Mouse (Mus musculus) T-helper 17 cell (primary cell): Measurements from ENCODE around the gene Adat3.

Source experiments
- in situ Hi-C, 2 experiments: fragments of 300-600 bp; cut with MboI, MseI; formaldehyde crosslinking; loops; 1 replicate in 1 of 2; 2 replicates in 1 of 2; pipeline ENCODE4 v1.15.1; 2025; ENCODE audit warnings: high pct_unique_total_duplicates in 2 of 2

Adat3 gene

DNA sequence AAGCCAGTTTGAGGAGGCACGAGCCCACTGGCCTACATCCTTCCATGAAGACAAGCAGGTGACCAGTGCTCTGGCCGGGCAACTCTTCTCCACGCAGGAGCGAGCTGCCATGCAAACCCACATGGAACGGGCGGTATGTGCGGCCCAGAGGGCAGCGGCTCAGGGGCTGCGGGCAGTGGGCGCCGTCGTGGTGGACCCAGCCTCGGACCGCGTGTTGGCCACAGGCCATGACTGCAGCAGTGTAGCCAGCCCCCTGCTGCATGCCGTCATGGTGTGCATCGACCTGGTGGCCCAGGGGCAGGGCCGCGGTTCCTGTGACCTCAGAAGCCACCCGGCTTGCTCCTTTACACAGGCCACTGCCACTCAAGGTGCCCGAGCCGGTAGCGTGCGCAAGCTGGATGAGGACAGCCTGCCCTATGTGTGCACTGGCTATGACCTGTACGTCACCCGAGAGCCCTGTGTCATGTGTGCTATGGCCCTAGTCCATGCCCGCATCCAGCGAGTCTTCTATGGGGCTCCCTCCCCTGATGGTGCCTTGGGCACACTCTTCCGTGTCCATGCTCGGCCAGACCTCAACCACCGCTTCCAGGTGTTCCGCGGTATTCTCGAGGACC, 4.2 kb downstream of the Adat3 start:
- in situ Hi-C loops, result loop anchor here in 1 of 2 experiments (5.0 kb wide), 1 partner anchor 80 kb away; no protein-coding TSS in a partner anchor

DNA sequence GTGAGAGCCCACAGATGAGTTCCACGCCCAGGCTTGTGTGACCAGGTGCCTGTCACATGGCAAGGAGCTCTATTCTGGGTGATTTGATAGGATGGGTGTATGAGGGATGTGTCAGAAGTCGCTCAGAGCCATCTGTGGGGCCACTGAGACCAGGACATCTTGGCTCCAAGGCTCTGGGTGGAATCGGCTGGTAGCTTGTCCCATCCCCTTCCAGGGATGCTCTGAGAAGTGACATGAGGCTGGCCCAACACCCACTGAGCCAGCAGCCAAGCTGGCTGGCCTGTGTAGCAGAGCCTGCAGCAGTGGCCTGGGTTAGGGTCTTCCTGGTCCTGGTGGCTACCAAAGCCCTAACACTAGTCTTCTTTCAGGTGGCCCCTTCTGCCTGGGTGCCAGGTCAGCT, 5.8 kb downstream of the Adat3 start:
- in situ Hi-C loops, result loop anchor here in 1 of 2 experiments (5.0 kb wide), 1 partner anchor 79 kb away; no protein-coding TSS in a partner anchor

DNA sequence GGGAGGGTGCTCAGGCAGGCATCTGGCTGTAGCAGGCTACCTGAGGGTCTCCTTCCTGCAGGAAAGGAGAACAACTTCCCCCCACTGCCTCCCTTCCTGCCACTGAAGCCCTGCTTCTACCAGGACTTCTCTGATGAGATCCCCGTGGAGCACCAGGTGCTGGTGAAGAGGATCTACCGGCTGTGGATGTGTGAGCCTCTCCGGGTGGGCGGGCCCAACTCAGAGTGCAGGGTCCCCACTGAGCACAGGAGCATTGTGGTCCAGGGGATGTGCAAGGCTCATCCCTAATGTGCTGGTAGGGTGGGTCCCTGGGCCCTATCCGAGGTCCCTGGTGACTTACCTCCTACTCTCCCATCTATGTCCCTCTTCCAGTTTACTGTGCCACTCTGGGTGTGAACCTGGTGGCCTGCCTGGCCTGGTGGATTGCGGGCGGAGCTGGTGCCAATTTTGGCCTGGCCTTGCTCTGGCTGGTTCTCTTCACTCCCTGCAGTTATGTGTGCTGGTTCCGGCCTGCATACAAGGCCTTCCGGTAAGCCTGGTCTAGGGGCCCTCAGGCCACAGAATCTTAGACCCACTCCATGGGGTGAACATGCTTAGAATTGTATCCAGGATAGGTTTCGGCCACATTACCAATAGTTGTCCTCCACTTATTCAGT, 6.7 kb downstream of the Adat3 start:
- in situ Hi-C loops, result loop anchor here in 1 of 2 experiments (5.0 kb wide), 1 partner anchor 78 kb away; no protein-coding TSS in a partner anchor

DNA sequence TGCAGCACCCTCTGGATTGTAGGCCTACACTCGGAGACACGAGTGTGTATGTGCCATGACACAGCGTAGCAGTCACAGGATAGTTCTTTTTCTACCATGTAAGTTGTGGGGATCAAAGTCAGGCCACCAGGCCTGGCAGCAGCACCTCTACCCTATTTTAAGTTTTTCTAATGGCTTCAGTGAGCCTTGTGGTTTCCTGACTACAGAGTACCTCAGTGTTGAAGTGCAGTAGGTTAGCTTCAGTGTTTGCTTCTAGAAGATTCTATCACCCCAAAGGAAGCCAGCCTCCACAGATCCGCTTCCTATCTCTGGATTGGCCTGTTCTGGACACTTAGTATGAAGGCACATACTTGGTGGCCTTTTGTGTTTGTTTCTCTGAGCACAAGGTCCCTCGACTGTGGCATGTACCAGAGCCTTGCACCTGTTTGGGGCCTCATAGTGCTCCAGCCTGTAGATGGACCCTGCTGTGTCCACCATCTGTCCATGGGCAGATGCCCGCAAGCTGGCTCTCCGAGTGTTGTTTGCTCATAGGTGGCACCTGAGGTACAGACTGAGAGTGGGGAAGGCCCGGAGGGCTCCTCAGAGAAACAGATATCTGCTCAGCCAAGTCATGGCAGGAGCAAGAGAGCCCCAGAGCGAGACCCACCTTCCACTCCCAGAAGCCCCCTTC, 7.6 kb downstream of the Adat3 start:
- in situ Hi-C loops, result no loop called here

DNA sequence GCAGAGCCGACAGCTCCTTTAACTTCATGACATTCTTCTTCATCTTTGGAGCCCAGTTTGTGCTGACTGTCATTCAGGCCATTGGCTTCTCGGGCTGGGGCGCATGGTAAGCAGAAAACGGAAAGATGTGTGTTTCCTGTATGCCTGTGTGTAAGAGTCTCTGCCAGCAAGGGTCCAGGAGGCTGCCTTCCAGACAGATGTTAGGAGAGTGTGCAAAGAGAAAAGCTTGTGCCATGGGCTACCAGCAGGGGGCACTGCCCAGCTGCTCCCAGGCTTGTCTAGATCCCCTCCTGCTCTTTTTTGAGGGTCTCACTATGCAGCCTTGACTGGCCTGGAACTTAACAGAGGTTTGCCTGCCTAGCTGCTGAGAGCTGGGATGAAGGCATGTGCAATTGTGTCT, 8.3 kb downstream of the Adat3 start:
- in situ Hi-C loops, result no loop called here

DNA sequence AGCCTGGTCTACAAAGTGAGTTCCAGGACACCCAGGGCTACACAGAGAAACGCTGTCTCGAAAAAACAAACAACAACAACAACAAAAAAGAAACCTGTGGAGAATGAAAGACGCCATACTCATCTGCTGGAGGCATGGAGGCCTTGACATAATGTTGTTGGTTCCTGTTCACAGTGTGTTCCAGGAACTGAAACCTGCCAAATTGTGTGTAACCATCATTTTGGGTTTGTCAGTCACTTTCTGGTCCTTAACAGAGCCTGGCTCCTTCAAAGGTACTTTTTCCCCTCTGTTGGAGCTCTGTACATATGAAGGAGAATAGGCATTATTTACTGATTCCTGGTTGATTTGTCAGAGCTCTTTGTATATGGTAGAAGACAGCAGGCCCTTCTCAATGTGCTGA, 9.2 kb downstream of the Adat3 start:
- in situ Hi-C loops, result no loop called here

DNA sequence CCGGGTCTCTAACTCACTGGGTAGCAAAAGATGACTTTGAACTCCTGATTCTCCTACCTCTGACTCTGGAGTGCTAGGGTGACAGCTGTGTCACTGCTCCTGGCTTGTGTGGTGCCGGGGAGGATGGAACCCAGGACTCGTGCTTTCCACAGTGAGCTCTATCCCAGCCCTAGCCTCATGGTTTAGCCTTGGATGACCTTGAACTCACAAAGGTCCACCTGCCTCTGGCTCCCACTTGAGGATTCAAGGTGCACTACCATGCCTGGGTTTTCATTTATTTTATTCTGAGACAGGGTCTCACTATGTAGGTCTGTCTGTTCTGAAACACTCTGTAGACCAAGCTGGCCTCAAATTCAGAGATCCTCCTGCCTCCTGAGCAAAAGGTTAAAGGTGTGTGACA, 11.1 kb downstream of the Adat3 start:
- in situ Hi-C loops, result no loop called here

DNA sequence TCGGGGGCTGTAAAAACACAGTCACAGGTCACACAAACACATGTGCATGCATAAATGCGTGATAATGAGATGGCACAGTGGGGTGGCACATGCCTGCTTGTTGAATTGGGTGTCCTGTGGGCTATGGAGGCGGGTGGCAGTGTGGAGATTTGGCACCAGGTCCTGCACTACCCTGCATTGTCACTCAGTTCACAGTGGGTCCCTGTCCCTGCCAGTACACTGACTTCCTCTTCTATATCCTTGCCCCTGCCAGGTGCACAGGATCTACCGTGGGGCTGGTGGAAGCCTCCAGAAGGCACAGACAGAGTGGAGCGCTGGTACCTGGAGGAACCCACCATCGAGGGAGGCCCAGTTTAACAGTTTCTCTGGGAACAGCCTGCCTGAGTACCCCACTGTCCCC, 11.7 kb downstream of the Adat3 start:
- in situ Hi-C loops, result no loop called here

DNA sequence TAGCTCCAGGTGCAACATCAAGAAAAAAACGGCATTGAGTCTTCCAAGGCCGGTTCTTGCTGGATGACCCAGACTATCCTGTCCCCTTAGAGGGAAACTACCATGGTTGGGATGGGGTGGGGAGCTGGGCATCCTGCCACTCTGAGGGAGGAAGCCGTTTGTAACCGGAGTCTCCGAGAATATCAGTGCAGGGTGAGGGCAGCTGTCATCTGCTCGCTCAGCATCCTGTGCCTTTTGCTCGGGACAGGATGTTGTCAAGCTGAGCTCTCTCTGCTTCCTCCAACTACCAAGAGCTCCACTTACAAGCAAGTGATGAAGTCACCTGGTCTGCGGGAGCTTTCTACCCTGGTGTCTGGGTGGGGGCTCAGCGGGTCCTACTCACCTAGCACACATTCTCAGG, 15.5 kb downstream of the Adat3 start:
- in situ Hi-C loops, result no loop called here

DNA sequence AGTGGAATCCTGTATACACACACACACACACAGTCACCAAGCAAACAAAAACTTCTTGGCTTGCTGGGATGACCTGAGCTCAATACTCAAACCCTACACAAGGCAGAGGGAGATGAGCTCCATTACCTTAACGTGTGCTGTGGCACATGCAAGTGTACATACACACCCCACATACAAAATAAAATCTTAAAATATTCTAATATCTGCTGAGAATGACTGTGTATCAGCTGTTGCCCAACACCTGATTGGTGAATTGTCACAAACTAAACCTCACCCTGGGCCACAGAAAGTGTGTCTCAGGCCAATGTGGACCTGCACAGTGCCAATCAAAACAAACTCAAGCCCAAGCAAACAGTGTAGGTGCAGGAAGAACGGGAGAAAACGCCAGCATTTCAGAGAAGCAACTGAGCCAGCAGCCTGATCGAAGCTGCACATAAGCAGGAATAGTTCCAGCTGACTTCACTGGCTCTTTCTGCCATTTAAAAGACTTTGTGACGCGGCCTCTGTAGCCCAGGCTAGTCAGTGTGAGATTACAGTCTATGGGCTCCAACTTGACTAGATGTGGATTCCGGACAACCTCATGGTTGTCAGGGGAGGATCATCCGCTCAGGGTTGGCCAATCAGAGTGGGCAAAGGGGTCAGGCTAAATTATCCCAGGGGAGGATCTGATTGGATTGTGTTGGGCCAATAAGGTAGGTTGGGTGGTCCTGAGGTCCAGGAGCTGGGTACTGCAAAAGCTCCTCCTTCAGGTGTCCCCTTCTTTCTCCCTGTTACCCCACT, 17.0 kb downstream of the Adat3 start:
- in situ Hi-C loops, result loop anchor here in 1 of 2 experiments (5.0 kb wide), 1 partner anchor 42 kb away; the partner anchor contains the start of gene Klf16

DNA sequence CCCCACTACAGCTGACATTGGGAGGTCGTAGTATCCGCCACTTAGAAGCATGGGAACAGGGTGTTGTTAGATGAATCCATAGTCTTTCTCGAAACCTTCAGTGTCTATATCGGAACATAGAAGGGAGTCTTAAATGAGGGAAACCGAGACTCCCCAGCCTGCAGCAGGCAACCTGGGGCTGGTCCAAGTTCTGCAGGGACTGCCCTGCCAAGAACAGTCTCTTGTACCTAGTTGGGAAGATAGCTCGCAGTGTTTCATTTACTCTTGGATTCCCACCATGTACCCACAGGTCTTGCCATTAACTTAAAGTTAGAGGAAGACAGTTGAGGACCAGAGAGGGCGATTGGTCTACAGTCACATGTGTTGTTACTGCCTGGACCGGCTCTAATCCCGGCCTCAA, 17.7 kb downstream of the Adat3 start:
- in situ Hi-C loops, result loop anchor here in 1 of 2 experiments (5.0 kb wide), 1 partner anchor 43 kb away; the partner anchor contains the start of gene Klf16

DNA sequence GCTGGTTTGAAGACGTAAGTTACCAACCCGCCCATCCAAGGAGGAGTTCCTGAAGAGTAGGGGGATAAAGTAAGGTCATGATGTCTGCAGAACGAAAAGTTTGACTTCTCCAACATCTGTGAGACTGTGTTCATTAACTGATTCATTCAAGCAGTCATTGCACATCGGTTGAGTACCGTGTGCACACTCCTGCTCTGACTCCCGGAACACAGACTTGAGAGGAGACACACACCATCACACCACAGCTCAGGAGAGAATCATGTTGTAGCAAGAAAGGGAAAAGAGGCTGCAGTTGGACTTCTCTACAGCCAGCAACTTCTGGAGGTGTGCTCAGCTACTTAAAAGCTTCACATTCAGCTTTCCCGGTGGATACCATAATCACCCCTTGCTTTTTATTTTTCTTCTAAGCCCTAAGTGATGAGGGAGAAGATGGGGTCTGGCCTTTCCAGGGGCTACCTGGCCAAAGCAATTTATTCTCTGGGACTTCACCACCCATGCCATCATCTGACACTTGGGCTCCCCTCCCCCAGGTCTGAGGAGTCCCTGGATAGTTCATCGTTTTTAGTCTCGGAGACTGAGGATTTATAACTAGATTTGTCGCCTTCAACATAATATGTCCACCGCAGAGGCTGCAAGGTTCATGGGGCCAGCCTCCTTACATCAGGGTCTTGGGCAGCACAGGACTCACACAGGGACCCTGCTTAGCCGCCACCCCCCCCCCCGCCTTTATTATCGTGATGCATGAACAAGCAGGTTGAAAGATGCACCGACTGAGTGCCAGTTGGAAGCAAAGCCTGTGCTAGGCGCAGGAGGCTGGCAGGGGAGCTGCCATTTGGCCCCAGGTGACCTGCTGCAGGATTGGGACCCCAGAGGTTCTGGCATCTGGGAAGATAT, 18.4 kb downstream of the Adat3 start:
- in situ Hi-C loops, result loop anchor here in 1 of 2 experiments (5.0 kb wide), 1 partner anchor 44 kb away; the partner anchor contains the start of gene Klf16

DNA sequence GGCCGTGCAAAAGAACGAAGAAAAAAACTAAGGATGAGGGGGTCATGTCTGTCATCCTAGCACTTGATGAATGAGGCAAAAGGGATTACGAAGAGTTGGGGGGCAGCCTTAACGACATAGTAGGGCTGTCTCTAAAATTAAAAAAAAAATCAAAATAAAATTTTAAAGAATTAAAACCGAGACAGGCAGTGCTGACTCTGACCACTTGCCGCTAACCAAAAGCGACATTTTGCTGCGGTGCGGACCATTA, 18.9 kb downstream of the Adat3 start:
- in situ Hi-C loops, result loop anchor here in 1 of 2 experiments (5.0 kb wide), 1 partner anchor 44 kb away; the partner anchor contains the start of gene Klf16

DNA sequence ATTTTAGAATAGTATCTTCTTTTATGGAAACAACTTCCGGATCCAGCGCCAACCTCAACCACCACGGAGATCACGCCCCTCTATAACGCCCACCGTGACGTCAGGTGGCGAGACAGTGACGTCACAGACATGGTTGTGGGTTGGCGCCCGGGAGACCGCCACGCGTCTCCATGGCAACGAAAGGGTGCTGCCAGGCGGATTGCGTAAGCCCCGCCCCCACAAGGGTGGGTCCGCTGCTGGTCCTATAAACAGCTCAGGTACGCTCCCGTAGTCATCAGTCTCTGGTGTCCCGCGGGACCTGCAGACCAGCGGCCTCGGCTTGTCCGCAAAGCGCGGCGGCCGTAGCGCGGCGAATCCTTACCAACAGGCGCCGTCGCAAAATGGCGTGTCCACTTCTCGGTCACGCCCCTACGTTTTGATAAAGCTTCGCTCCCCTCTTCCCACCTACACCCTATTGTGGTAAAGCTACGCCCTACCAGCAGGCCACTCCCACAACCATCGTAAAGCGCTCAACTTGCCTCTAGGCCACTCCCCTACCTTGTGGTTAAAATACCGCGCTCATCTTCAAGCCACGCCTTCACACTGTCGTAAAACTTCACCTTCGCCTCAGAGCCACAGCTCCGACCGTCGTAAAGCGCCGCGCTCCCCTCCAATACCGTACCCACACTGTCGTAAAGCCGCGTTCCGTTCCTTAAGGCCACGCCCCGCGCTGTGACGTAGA, 19.4 kb downstream of the Adat3 start:
- in situ Hi-C loops, result loop anchor here in 1 of 2 experiments (5.0 kb wide), 1 partner anchor 45 kb away; the partner anchor contains the start of gene Klf16

DNA sequence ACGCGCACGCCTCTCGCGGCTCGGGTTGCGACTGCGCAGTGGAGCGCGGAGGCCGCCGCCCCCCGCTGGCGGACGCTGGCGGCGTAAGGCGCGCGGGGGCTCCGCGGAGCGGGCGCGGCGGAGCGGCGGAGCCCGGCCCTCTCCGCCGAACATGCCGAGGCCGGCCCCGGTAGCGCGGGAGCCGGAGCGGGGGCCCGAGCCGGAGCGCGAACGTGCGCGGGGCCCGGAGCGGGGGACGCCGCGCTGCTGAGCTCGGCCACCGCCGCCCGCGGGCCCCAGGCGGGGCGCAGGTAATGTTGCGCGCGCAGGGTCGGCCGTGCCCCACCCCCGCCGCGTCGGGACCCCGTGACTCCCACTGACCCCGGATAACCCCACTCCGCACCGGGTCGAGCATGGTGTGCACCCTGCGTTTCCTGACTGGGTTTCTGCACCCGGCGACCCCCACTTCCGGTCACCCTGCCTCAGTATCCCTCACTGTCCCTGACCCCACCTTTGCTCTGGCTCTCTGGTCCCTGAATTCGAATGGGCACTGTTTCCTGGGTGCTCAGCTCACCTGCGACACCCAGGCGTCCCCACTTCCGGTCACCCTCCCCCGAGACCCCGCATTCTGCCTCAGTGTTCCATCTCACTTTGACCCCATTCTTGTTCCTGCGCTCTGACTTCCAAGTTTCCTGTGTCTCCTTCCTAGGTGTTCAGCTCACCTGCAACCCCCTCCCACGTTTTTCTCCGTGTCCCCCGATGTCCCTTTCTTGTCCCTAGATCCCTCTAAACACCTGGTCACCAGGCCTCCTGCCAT, 20.2 kb downstream of the Adat3 start, which contains the start of gene Csnk1g2:
Gene Csnk1g2 (plus strand): TSS at position 178 of the 796 bp plus-strand sequence.
- in situ Hi-C loops, result loop anchor here in 1 of 2 experiments (5.0 kb wide), 1 partner anchor 46 kb away; the partner anchor contains the start of gene Klf16

DNA sequence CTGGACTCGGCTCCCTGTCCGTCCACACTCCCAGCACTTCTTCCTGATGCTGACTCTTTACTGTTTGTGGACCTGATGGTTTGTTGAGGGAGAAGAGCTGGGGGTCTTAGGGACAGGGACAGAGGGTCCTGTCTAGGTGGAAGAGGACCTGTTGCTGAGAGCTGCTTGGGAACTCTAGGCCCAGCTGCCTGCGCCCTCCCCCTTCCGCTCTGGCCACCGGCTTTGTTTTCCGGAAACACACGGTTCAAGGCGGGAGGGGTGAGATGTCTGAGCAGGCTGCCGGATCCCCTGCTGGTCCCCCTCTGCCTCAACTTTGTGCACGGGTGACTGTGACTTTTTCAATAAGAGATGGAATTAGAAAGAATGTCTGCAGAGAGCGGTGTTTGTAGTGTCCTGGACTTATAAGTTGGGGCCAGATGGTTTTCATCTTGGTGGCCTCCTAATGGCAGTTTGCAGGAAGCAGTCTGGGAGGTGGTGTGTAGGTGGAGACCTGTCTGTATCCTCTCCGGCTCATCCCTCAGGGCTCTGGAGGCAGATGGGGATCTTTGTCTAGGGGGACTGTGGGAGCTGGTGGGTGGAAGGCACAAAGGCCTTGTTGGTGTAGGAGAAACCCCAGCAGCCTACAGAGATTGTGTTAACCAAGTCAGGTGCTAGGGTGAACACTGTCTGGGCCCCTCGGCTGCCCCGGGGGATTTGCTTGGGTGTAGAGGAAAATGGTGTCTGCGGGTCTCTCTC, 20.9 kb downstream of the Adat3 start:
- in situ Hi-C loops, result loop anchor here in 1 of 2 experiments (5.0 kb wide), 1 partner anchor 46 kb away; the partner anchor contains the start of gene Klf16

DNA sequence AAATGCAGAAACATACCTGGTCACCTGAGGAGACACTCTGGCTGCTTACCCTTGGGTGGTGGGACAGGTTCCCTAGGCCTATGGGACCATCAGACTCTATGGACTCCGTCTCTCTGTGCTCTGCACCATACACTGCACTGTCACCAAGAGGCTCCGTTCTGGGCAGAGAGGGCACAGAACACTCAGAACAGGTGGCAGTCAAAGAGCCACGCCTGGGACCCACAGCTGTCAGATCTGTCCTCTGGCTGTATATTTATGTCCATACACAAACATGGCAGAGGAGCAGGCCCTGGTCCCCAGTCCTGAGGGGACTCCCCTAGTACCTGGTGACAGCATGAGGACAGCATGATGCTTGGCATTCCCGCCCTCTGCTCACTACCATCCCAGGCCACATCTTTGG, 23.1 kb downstream of the Adat3 start:
- in situ Hi-C loops, result no loop called here

DNA sequence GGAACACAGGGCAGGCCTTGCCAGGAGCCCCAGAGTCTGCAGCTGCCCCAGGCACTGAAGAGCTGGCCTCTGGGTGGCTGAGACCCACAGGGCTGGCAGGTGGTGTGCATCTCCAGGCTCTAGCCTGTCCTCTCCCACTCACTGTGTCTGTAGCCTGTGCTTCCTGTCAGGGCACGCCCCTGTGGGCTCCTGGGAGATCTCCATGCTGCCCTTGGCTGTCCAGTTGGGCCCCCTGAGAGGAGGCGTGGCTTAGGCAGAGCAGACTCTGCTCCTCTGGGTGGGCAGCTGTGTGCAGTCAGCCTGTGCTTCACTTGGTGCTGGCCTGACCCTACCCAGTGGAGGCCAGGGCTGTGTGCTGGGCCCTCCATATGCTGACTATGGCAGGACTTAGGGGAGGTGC, 25.0 kb downstream of the Adat3 start:
- in situ Hi-C loops, result no loop called here
